Mouse (Mus musculus): ENCODE results near the gene Rnf166.

DNA sequence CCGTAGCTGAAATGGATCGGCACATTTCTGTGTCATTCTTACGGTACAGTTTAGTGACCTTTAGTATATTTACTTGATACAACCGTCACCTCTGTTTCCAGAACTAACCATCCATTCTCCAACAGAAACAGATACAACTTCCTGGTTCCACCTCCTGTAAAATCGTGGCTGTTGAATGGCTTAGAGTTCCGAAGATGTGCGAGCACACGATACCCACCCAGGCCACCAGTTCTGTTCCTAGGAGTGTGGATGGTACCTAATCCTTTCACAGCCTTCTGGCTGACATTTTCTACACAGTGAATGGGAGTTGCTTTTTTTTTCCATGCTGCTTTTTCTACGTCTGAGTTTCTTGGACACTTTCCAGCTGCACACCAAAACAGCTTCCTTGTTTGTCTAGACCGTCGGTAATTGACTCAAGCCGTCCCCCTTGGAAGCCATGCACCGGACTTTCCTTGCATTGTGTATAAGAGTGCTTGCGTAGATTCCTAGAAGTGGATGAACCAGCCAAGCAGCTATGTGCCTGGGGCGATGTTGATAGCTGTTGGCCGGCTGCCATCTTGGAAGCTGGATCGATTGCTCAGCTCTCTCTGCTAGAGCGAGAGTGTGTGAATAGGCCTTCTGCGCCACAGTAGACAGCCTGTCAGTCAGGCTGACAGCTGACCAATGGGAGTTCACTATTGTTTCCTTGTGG lies 31.7 kb downstream of the Rnf166 start:
- TF ChIP-seq CTCF (IDR thresholded peaks at IDR 0.05; ENCODE audit: borderline replicate concordance, insufficient read depth, low read length) (no peak), POLR2A (IDR thresholded peaks at IDR 0.05; ENCODE audit: low read depth, low read length) (peak; percentile 28; the same call in 1 of the 2 replicates)
